Mouse (Mus musculus): ENCODE data around the gene Gm45783.
"Not testable (repeated sequence)": the region's sequence is repeated elsewhere in the genome, so short reads cannot be mapped to it uniquely, and the experiment has no call there.

Gene Gm45783

GRCm38 (mm10) chr7:7374431-7374830 is at the start of gene Gm45783:
Gm45783 (minus strand) TSS chr7:7374573.
- H3K4me1 ChIP-seq (replicated peaks; ENCODE audit: low read depth, low read length); H3K27me3 ChIP-seq (ENCODE audit: insufficient read depth, low read length); H3K9me3 ChIP-seq (ENCODE audit: low read length); H3K4me3 ChIP-seq (replicated peaks; ENCODE audit: low read length); H3K36me3 ChIP-seq (ENCODE audit: insufficient read depth, low read length): not testable (repeated sequence)

- not testable (repeated sequence) for H3K4me3 ChIP-seq (replicated peaks; ENCODE audit: low read length); H3K36me3 ChIP-seq (ENCODE audit: insufficient read depth, low read length); H3K4me1 ChIP-seq (replicated peaks; ENCODE audit: low read depth, low read length); H3K27me3 ChIP-seq (ENCODE audit: insufficient read depth, low read length); H3K9me3 ChIP-seq (ENCODE audit: low read length)
These were observed 25.2 kb upstream of the Gm45783 start, which contains the start of gene Vmn2r31 for GRCm38 (mm10) chr7:7399603-7400002. Vmn2r31 (minus strand) TSS chr7:7399703.

GRCm38 (mm10) chr7:7337509-7337908 is 36.9 kb downstream of the Gm45783 start, which contains the start of gene Vmn2r30:
Vmn2r30 (minus strand) TSS chr7:7337609.
- not testable (repeated sequence) for H3K36me3 ChIP-seq (ENCODE audit: insufficient read depth, low read length); H3K9me3 ChIP-seq (ENCODE audit: low read length); H3K27me3 ChIP-seq (ENCODE audit: insufficient read depth, low read length)

GRCm38 (mm10) chr7:7295595-7295994 is 78.8 kb downstream of the Gm45783 start:
- Histone ChIP-seq H3K9me3 (ENCODE audit: low read length) (peaks cover 5% of the 10 kb centered on the region), H3K27me3 (ENCODE audit: insufficient read depth, low read length) (peaks cover 23% of the 10 kb centered on the region)

More at GRCm38 (mm10) chr7:7337509-7337908, 36.9 kb downstream of the Gm45783 start, which contains the start of gene Vmn2r30:
- not testable (repeated sequence) for H3K4me1 ChIP-seq (replicated peaks; ENCODE audit: low read depth, low read length); H3K4me3 ChIP-seq (replicated peaks; ENCODE audit: low read length)

More at GRCm38 (mm10) chr7:7295595-7295994, 78.8 kb downstream of the Gm45783 start:
- peaks cover 19% of the 10 kb centered on the region for H3K4me1 ChIP-seq (replicated peaks; ENCODE audit: low read depth, low read length)
- TF ChIP-seq POU5F1 (IDR thresholded peaks at IDR 0.05; ENCODE audit: borderline replicate concordance, low read length) (no peak), CTCF (conservative IDR thresholded peaks at IDR 0.05; ENCODE audit: low read length) (peak; percentile 46), NANOG (IDR thresholded peaks at IDR 0.05; ENCODE audit: borderline replicate concordance, low read length) (no peak)
- no peak overlapping the region for H3K4me3 ChIP-seq (replicated peaks; ENCODE audit: low read length)
- no peaks in the 10 kb centered on the region for H3K36me3 ChIP-seq (ENCODE audit: insufficient read depth, low read length)

All from E14TG2a.4 (cell line).